Mouse (Mus musculus): ENCODE results near the gene Podxl.

Gene Podxl

DNA sequence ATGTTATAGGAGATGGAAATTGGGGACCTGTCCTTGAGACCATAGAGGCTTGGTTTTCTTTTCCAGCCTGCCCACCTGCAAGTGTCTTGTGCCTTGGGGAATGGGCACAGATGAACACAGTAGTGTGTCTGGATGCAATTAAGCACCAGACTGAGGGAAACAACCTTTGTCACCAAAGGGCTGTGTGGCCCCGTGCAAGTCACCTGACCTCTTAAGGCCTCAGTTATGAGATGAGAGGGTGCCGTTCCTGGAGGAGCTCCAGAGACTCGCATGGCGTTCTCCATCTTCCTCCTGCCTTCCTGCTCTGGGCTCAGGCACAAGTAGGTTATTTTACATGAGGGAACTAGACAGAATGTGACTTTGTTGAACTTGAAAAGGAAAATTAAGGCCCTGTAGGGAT is 41.3 kb downstream of the Podxl start:
- no peak for DNase-seq

DNA sequence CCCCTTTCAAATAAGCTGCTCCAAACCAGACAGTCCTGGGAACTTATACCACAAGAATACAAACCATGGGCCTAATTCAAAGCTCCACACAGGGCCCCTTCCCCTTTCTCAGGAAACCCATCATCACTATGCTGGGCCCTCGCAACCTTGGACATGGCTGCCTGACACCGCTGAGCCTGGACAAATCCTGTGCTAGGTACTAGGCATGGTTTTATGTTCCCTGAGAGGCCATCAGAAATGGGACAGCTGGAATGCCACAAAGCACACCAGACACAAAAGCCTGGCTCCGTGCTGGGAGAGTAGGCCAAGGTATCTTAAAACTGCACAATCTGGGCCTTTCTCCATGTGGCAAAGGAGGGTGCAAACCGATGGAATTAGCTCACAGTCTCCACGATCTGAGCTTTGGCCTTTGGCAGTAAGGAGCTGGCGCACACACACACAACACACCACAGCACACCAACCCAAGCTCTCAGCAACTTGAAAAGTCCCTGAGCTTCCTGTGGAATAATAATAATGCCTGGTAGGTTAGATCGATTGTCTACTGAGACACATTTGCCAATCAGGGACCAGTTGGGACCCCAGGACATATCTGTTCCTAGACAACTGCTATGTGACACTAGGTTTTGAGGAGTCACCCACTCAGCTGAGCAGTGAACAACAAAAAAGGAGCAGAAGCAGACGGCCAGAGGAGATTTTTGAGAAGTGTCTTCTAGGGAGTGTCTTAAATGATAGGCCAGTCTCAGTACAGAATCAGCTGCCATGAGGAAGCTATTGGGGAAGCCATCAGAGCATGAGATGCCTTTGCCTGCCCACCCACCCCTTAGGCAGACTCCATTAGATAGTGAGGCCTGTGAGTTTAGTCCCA is 42.1 kb downstream of the Podxl start:
- no peak for DNase-seq

DNA sequence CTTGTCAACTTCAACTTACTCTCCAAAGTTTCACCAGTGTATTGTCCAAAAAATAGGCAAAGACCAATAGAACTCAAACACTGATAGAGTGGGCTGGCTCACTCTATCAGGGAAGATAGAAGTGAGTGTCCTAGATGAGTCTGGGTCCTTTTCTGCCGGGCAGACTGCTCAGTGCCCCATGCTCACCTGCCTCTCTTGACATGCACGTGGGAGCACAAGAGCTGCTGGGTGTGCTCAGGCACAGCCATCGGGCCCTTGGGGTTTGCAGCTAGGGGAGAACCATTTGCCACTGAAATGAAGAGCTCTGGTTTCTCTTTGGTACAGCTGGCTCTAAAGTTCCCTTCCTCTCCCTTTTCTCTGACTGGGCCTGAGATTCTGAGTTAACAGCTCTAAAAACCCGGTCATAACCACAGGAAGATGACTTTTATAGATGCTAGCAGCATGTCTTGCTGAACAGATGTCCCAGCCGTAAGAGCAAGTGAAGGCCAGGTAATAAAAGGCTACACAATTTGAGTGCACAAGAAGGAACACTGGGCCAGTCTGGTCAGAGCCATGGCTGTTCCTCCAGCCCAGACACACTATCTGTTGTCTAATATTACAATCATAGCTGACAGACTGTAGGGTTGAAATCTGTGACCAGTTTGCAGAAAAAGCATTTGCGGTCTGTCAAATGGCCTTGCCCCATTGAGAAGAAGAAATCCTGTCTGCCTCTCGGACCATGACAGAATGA is 43.1 kb downstream of the Podxl start:
- DNase-seq = no peak

DNA sequence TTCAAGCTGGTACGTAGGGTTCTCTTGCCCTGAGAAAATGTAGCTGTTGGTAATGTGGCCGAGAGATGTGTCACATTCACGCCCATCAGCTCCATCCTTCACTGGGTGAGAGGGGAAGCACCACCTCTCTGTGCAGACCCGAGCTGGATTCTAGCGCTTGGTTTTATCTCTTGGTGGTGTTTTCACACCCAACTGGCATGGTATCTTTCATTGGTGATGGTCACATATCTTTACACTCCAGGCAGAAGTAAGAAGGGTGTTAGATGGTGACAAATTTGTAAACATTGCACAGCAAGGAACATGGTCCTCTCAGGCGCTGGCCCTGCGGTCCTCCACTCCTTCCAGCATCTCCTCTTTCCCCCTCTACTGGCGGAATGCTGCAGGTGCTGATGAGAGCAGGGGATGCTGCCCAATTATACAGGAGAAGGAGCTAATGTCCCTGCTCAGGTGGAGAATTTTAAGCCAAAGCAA is 44.7 kb downstream of the Podxl start:
- no peak for DNase-seq

DNA sequence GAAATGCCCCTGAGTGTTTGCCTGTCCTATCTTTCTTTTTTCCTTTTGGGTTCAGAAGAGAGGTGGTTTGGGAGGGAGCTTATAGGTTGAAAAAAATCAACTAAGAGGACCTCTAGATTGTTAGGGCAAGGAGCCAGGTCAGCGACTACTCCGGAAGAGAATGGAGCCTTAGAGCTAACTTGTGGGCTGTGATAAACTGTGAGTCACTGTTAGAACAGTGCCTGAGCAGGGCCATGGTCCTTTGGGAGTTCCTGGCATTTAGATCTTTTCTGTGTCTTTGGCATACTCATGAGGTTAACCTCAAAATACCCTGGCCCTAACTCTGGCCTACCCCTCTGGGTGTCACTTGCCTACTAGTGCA is 45.5 kb downstream of the Podxl start:
- DNase-seq = no peak

DNA sequence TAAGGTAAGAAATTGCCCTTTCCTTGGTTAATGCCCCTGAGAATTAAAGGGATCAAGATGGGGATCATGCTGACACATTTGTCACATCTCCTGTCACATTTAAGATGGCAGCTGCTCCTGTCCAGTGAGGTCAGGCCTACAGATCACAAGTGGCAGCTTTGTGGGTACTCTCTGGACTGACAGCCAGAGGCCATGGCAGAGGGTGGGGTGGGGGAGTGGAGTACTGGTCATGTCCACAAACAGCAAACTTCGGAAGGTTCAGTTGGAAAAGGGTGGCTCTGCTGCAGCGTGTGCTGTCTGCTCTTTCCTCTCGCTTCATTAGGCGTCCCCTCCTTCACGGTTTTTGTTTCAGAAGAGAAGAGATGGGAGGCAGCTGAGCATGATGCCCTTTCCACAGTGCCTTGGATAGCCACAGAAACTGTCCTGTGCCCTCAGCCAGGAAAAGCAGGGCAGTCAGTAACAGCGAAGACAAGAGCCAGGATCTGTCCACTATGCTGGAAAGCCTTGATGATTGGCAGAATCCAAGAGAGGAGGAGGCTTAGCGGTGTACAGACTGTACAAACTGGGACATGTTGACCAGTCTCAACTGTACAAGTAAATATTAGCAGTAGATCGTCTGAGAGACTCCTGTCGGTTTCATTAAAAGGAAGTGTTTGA is 46.0 kb downstream of the Podxl start:
- no peak for DNase-seq

DNA sequence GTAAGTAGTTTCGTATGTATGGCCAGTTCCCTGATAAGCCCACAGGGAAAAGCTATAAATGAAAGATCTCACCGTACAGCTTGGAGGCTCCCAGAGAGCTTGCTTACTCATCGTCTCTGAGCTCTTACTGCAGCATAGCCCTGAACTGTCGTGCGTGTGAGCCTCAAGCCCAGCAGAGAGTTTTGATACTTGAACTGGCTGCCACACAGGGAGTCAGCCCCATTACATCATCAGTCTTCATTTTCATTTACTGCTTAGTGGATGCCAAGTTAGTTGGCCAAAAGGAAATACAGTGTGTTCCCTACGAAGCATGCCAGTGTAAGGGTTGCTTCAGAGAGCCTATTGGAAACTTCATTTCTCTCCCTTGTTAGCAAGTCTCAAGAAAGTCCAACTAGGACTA is 50.1 kb downstream of the Podxl start:
- DNase-seq = no peak

DNA sequence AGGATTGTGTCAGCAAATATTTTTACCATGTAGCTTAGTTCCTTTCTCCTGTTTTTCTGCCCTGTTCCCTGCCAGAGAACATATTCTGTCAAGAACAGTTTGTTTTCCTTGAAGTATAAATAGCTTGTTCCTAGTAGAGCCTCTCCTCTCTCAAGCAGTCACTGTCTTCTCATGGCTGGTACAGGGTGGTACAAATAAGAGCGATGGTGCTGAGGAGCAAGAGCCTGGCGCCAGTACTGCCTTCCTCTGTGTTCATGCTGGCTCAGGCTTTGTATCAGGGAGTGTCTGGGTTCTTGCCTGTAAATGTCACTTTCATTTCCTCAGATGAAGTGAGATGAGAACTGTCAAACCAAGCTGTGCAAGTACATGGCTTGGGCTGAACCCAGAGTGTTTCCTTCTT is 61.2 kb downstream of the Podxl start:
- peak; percentile 57 for DNase-seq

DNA sequence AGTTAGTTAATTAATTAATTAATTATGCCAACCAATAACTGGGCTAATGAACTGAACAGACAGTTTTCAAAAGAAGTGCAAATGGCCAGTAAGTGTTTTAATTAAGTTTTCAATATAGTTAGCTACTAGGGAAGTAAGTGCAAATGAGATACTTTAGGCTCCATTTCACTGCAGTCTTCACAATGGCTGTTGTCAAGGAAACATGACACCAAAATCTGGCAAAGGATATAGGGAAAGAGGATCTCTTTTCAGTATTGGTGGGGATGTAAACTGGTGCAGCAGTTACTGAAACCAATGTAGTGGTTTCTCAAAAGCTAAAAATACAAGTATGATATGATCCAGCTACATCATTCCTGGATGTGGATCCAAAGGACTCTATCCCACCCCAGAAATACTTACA is 63.1 kb downstream of the Podxl start:
- DNase-seq = no peak

DNA sequence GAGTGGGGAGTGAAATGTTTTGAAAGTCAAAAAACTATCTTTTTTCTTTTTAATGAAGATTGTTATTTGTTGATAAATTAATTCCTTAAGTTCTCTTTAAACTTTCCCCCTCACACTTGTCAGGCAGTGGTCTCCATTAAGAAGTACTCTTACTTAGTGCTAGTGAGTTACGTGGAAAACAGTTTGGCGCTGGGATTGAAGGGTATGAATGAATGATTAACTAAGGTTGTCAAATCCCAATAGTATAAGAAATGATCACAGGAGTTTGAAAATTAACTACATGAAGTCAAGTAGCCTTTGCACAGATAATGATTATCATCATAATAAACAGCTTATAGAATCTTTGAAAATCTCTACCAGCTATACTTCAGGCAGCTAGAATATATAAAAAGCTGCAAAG is 63.5 kb downstream of the Podxl start:
- no peak for DNase-seq

DNA sequence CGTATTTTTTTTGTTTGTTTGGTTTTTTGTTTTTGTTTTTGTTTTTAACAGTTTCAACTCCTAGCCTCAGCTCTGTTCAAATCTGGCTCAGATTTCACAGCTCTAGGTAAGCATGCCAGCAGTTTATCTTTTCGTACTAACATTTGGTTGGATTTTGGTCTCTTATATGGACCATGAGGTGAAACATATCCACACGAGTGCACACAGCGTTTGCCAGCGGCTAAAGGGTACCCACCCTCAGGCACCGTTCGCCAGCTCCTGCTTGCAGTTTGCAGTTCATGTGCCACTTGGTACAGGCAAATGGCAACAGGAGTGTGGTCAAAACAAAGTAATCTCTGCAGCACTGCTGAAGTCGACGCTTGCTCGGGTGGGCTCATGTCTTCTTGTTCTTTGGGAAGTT is 63.9 kb downstream of the Podxl start:
- no peak for DNase-seq

DNA sequence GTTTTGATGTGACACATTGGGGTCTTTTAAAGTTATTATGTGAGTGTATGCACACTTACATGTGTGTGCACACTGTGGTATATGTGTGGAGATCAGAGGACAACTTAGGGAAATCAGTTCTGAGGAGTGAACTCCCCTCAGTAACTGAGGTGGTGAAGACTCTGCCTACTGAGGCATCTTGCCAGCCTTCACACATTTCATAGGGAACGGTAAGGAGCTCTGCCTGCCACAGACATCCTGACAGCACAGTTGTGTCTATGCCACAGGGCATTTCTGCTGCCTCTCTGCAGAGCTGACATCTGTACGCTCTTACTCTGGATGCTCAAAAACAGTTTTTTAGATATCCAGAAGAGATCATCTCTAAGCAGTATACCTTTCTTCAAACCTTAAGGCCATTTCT is 67.6 kb downstream of the Podxl start:
- no peak for DNase-seq

DNA sequence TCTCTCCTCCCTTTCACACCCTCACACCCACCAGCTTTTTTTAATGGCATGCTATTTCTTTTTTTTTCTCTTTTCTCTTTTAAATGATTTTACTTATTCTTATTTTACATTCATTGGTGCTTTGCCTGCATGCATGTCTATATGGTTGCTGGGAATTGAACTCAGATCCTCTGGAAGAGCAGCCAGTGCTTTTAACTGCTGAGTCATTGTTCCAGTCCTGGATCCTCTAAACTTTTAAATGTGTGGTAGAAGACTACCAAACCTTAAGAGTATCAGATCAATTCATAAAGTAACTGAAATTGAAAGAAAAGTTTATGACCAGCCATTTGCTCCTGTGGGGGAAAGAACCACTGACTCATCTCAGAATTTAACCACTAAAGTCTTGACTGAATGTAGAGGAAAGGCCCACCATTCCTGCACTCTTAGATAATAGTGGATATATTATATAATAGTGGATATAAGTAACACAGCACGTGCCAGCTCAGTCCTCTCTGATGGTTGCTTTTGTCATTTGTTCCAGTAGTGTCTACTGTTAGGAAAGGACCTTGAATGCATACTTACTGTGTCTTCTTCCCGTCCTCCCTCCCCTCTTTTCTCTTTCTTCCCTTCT is 68.6 kb downstream of the Podxl start:
- no peak for DNase-seq

DNA sequence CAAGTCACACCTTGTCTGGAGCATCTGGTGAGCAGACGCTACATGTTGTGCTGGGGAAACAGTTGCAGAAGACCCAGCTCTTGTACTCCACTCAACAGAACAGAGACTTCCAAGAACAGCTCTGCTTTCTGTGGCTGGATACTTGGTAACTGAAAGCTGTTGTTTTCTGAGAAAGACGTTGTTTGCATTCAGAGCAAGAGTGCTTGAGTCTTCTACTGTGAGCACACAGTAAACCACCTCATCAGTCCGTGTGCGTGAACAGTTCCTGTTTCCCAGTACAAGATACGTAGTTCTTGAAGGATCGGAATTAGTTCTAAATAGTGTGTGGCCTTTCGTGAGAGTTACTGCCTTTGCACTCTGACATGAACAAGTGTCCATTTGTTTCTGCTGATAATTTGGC is 73.8 kb downstream of the Podxl start:
- no peak for DNase-seq

DNA sequence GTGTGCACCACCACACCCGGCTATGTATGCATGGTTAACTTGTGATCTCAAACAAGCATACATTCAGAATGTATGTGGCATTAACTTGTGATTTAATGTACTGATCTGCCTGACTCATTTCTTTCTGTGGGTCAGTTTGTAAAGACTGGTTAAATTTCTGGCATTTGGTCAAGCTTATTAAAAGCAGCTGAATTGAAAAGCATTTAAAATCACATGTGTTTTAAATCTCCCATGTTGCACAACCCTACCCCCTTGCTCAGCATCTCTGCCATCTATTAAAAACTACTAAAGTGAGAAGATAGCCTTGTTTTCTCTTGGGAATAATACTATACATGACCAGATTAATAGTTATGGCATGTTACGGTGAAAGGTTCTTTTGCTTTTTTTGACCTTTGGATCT is 77.2 kb downstream of the Podxl start:
- no peak for DNase-seq

DNA sequence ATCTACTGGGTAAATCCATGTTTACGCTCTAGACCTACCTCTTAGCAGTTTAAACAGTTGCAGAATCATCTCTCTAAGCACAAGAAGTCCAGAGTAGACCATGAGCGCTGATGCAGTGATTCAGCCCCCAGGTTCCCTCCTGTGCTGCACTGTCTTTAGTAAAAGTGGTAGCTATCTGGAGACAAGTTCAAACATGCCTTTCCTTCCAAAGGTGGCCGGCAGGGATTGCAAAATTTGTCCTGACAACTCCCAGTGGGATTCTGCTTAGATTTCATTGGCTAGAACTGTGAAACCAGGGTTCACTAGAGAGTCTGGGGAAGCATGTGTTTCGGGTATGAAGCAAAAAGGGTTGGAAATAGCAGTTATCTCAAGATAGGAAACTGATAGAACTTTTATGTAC is 83.8 kb downstream of the Podxl start:
- no peak for DNase-seq

DNA sequence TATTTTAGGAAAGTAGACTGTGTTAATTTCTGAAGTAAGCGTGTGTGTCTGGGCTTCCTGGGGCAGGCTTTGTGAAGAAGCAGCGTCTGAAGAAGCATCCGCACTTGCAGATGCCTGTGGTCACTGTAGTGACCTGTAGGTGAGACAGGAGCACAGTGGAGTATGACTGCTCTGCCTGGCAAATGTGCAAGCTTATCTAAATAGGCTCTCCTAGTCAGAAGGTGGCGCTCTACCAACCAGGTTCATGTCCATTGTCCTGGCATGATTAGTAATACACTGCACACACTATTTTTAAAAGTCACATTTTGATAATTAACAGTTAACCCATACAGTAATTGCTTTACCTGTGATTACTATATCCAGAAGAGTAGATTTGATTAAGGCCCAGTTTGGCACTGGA is 85.6 kb downstream of the Podxl start:
- DNase-seq = no peak
